Mouse (Mus musculus) forebrain, embryonic 10.5 days (tissue): ENCODE measurements around the gene Bax. TPM values are rescaled to one million over a fixed set of nuclear protein-coding genes. Genes with fewer than 3 reads are reported as not detected.

Source experiments
- DNase-seq: peaks from one replicate; pipeline ENCODE4 v3.0.0-alpha.2; 2017; ENCODE audit warnings: low spot score; ENCODE audit errors: extremely low spot score
- H3K27ac ChIP-seq: fragments of 300-500 bp; sonication (generic); 2 replicates; pipeline ENCODE4 v1.5.1; 2016; ENCODE audit warnings: mild to moderate bottlenecking
- H3K27me3 ChIP-seq: fragments of 300-500 bp; sonication (generic); 2 replicates; pipeline ENCODE4 v1.6.1; 2016; ENCODE audit warnings: mild to moderate bottlenecking; ENCODE audit not compliant: poor library complexity, severe bottlenecking
- H3K36me3 ChIP-seq: fragments of 300-500 bp; sonication (generic); replicated peaks from 2 replicates; pipeline ENCODE4 v1.6.1; 2016; ENCODE audit warnings: mild to moderate bottlenecking, moderate library complexity
- H3K4me1 ChIP-seq: fragments of 300-500 bp; sonication (generic); 2 replicates; pipeline ENCODE4 v1.6.1; 2016
- H3K4me3 ChIP-seq: fragments of 300-500 bp; sonication (generic); 2 replicates; pipeline ENCODE4 v1.5.1; 2016; ENCODE audit warnings: mild to moderate bottlenecking, moderate library complexity
- H3K9me3 ChIP-seq: fragments of 300-500 bp; sonication (generic); 2 replicates; pipeline ENCODE4 v1.6.1; 2016; ENCODE audit warnings: mild to moderate bottlenecking, moderate library complexity
- WGBS: fragments of 180-500 bp; shearing (Covaris S2); methylation state at CpG from one replicate; pipeline ENCODE4 v1.1.7; 2016; 5-methylcytosine and 5-hydroxymethylcytosine counted together
- polyA plus RNA-seq: library from polyadenylated mRNA; unstranded; fragments of >200 nt; fragmentation: Nextera tagmentation; extraction: Ambion mirVana; gene quantifications from 2 replicates; pipeline ENCODE4 v1.2.1, GENCODE M21; 2016

The Bax gene
- 247 and 254 TPM in 2 replicates for polyA plus RNA-seq

DNA sequence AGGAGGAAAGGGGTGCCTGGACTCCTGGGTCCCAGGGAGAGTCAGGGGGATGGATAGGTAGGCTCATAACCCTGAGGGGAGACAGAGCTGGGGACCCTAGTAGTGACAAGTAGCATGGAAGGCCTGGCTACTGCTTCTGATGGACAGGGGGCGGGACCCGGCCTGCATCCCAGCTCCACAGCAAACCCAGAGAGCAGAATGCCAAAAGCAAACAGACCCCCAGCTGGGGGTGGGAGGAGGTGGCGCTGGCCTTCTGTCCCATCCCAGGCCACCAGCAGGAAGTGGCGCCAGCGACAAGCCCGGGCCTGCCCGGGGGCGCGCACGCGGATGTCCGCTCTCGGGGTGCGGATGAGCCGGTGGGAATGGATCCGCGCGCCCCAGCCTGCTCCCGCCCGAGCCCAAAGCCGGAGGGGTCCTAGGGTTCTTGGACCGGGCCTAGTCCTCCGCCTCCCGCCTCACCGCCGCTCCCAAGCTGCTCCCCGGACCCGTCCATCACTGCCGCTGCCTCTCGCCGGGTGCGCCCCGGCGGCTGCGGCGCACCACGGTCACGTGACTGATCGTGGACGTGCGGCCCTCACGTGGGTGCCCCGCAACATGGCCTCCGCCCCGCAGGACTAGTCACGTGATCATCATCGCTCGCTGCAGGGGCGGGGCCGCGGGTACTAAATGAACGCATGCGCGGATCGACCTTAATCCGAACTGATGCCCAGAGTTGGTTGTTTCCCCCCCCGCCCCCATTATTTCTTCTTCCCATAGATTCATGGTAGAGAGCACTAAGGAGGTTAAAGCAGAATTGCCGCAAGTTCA, at the start of gene Bax:
Gene Bax (minus strand): TSS at position 616 of the 807 bp plus-strand sequence.
- no peaks in the 10 kb centered on the region for H3K27me3 ChIP-seq
- H3K4me3 ChIP-seq = peak within 1 kb of the TSS; percentile 96
- H3K27ac ChIP-seq = peak within 1 kb of the TSS; percentile 94
- H3K9me3 ChIP-seq = no peaks in the 10 kb centered on the region
- DNase-seq = peak; percentile 95
- under 1% methylated on average over 57 of the region's 58 CpGs for WGBS
- H3K36me3 ChIP-seq = peaks cover 44% of the 10 kb centered on the region
- H3K4me1 ChIP-seq = peaks cover 30% of the 10 kb centered on the region

DNA sequence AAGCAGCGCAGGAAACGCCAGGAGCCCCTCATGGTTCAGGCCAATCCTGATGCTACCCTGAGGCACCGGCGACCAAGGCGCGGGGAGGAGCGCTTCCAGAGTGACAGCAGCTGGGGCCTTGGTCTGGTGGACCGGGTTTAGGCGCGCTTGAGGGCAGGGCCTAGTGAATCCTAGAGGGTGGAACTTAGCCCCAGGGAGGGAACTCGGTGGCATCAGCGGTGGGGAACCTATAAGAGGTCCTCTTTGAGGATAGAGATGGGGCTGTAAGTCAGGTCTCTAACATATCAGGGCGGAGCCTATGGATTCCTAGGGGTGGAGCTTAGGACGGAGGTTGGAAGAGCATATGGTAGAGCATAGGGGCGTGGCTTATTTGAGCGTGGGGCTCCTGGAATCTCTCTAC, 48.7 kb upstream of the Bax start:
- H3K27ac ChIP-seq = peak overlapping the region; percentile 65; the same call in 1 of the 2 replicates
- no peaks in the 10 kb centered on the region for H3K27me3 ChIP-seq
- 24% methylated on average over 16 of the region's 16 CpGs for WGBS
- H3K9me3 ChIP-seq = no peaks in the 10 kb centered on the region
- H3K4me3 ChIP-seq = peak overlapping the region; percentile 16
- peaks cover 17% of the 10 kb centered on the region for H3K4me1 ChIP-seq
- H3K36me3 ChIP-seq = no peaks in the 10 kb centered on the region
- DNase-seq = no peak

- Histone ChIP-seq H3K4me3 (no peak overlapping the region), H3K36me3 (no peaks in the 10 kb centered on the region), H3K27me3 (no peaks in the 10 kb centered on the region), H3K4me1 (peaks cover 22% of the 10 kb centered on the region), H3K27ac (no peak overlapping the region), H3K9me3 (no peaks in the 10 kb centered on the region)
- WGBS = 86% methylated on average over 7 of the region's 7 CpGs
- no peak for DNase-seq
Observed at GRCm38 (mm10) chr7:45514411-45514810, 47.7 kb upstream of the Bax start.

DNA sequence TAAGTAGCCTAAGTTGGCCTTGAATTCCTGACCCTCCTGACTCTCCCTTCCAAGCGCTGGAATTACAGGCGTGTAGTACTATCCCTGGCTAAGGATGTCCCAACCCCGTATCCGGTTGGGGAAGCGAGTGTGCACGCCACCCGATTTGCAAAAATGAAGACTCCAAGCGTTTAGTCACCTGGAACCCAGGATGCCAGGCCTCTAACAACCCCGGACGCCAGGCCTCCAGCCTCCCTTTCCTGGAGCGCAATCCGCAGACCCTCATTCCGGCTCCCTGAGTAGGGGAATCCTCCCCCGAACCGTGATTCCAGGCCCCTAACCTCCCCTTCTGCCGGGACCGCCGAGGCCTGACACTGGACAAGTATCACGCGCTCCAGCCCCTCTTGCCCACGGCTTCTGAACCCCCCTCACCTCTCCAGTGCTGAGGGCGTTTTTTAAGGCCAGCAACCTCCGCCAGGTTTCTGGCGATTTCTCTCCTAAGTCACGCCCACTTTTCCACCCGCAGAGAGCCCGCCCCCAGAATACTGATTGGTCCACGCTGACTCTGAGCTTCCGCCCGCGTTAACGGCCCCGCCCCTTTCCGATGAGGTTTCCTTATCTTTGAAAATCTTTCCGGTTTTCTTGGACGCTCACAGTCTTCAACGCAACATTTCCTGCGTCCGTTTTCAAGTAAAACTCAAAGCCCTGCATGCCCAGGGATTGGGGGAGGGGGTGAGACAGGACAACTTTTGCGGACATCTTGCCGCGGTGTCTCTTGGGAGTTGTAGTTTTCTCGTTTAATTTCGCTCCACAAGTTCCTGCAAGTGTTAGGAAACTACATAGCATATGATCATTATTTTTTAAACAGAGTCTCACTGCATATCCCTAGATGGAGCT, 43.5 kb upstream of the Bax start, which contains the start of gene Nucb1:
Gene Nucb1 (minus strand): TSS at position 495 of the 876 bp plus-strand sequence.
- WGBS = under 1% methylated on average over 44 of the region's 44 CpGs

DNA sequence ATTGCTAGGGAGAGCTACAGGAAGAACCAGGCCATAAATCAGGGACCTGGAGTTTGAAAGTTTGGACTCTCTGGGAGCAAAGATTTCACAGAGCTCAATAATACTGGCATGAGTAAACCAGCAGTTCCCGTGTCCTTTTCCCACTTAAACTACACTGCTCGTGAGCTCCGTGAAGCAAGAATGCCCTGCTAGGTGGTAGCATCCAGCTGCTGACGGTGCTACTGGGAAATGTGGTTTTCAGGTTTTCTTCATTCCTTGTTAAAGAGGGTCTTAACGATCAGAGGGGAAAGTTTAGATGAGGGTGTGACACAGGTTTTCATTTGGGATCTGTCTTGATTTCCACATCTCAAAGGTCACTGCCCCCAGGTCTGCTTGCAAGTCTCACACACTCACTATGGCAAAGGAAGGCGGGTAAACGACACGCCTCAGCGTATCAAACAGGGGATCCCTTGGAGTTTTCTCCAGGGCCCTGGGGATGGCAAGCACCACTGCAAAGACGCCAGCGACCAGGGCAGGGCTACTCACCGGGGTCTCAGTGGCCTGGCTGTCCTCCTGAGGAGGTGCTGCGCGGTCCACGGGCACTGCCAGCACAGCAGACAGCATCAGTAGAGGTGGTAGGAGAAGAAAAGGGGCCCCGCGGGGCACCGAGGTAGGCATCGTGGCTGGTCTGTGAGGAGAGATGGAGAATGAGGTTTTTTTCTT, 42.6 kb upstream of the Bax start:
- H3K4me3 ChIP-seq = peak overlapping the region; percentile 82
- H3K4me1 ChIP-seq = peaks cover 19% of the 10 kb centered on the region
- WGBS = 44% methylated on average over 19 of the region's 19 CpGs
- H3K9me3 ChIP-seq = no peaks in the 10 kb centered on the region
- peaks cover 33% of the 10 kb centered on the region for H3K36me3 ChIP-seq
- peak overlapping the region; percentile 93 for H3K27ac ChIP-seq
- DNase-seq = no peak
- no peaks in the 10 kb centered on the region for H3K27me3 ChIP-seq

More for the DNA sequence above, 43.5 kb upstream of the Bax start, which contains the start of gene Nucb1:
- Histone ChIP-seq H3K4me1 (peaks cover 22% of the 10 kb centered on the region), H3K36me3 (peaks cover 25% of the 10 kb centered on the region), H3K27me3 (no peaks in the 10 kb centered on the region), H3K9me3 (no peaks in the 10 kb centered on the region), H3K27ac (peak within 1 kb of the TSS; percentile 93), H3K4me3 (peak within 1 kb of the TSS; percentile 82)
- peak; percentile 89 for DNase-seq

- DNase-seq = no peak
- Histone ChIP-seq H3K27ac (no peak overlapping the region), H3K9me3 (no peaks in the 10 kb centered on the region), H3K36me3 (peaks cover 33% of the 10 kb centered on the region), H3K4me3 (peak overlapping the region; percentile 82; the same call in 1 of the 2 replicates), H3K4me1 (peaks cover 19% of the 10 kb centered on the region), H3K27me3 (no peaks in the 10 kb centered on the region)
- 93% methylated on average over 6 of the region's 6 CpGs for WGBS
Observed at GRCm38 (mm10) chr7:45508561-45508960, 41.9 kb upstream of the Bax start.

- Histone ChIP-seq H3K36me3 (peaks cover 40% of the 10 kb centered on the region), H3K9me3 (no peaks in the 10 kb centered on the region), H3K27me3 (no peaks in the 10 kb centered on the region), H3K4me3 (no peak overlapping the region), H3K27ac (no peak overlapping the region), H3K4me1 (peaks cover 19% of the 10 kb centered on the region)
- WGBS = 88% methylated on average over 6 of the region's 6 CpGs
- no peak for DNase-seq
Observed at GRCm38 (mm10) chr7:45507583-45507982, 40.9 kb upstream of the Bax start.

DNA sequence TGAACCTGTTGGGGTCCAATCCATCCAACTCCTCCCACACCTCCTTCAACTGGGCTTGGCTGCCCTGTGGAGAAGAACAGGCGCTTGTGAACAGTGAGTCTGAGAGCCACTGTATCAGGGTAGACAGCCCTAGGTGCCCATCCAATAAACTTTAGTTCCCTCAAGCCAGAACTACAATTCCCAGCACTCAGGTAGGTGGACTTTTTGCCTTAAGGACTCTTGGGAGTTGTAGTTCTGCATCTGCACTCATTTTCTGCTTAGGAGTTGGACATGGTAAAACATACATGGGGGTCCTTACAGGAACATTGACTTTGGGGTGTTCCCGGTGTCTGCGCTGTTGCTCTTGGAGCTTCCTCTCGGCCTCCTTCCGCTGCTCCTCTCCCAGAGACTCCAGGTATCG, 31.7 kb upstream of the Bax start:
- H3K4me3 ChIP-seq = no peak overlapping the region
- no peaks in the 10 kb centered on the region for H3K9me3 ChIP-seq
- DNase-seq = no peak
- no peaks in the 10 kb centered on the region for H3K27me3 ChIP-seq
- no peak overlapping the region for H3K27ac ChIP-seq
- 94% methylated on average over 6 of the region's 6 CpGs for WGBS
- H3K4me1 ChIP-seq = no peaks in the 10 kb centered on the region
- peaks cover 96% of the 10 kb centered on the region for H3K36me3 ChIP-seq

DNA sequence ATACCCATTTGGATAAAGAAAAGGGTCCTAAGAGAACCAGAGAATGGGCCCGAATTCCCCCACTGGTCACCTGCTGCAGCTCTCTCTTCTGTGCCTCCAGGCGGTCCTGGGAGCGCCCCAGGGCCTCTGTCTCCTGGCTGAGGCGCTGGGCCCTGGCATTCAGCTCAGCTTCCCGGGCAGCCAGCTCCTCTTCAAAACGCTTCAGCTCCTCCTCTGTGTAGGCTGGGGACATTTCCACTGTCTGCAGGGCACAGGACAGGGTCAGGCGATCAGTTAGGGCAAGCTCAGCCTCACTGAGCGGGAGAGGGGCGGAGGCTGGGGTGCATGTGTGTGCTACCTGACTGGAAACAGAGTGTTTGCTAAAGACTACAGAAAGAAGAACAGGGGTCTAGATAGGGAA, 27.9 kb upstream of the Bax start:
- H3K36me3 ChIP-seq = peaks cover 76% of the 10 kb centered on the region
- no peaks in the 10 kb centered on the region for H3K9me3 ChIP-seq
- H3K4me3 ChIP-seq = no peak overlapping the region
- DNase-seq = no peak
- 83% methylated on average over 9 of the region's 9 CpGs for WGBS
- peaks cover 18% of the 10 kb centered on the region for H3K4me1 ChIP-seq
- H3K27ac ChIP-seq = no peak overlapping the region
- peaks cover 4% of the 10 kb centered on the region; the same call in 1 of the 2 replicates for H3K27me3 ChIP-seq

DNA sequence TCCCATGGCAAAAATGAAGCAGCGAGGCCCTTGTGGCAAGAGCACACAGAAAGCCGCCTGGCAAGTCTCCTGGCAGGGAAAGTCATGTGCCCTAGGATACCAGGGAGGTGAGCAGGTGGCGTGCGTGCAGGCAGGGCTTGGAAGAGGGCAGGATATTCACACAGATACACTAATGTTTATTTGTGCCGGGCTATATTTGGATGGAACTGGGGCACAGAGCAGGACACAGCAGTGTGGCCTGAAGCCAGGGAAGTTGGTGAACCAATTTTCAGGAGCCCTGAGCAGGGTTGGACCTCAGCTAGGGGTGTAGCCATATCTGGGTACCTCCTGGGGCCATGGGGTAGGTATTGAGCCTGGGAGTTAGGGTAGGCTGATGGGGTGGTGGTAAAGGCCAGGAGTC, 26.3 kb upstream of the Bax start:
- Histone ChIP-seq H3K27ac (no peak overlapping the region), H3K9me3 (no peaks in the 10 kb centered on the region), H3K36me3 (peaks cover 60% of the 10 kb centered on the region), H3K4me3 (no peak overlapping the region), H3K27me3 (peaks cover 5% of the 10 kb centered on the region; the same call in 1 of the 2 replicates), H3K4me1 (peaks cover 34% of the 10 kb centered on the region)
- 93% methylated on average over 5 of the region's 5 CpGs for WGBS
- DNase-seq = no peak

- Histone ChIP-seq H3K9me3 (no peaks in the 10 kb centered on the region), H3K4me3 (no peak overlapping the region), H3K36me3 (peaks cover 54% of the 10 kb centered on the region), H3K4me1 (peaks cover 40% of the 10 kb centered on the region), H3K27me3 (peaks cover 5% of the 10 kb centered on the region; the same call in 1 of the 2 replicates), H3K27ac (no peak overlapping the region)
- 95% methylated on average over 8 of the region's 8 CpGs for WGBS
- no peak for DNase-seq
Observed at GRCm38 (mm10) chr7:45492225-45492844, 25.6 kb upstream of the Bax start.

DNA sequence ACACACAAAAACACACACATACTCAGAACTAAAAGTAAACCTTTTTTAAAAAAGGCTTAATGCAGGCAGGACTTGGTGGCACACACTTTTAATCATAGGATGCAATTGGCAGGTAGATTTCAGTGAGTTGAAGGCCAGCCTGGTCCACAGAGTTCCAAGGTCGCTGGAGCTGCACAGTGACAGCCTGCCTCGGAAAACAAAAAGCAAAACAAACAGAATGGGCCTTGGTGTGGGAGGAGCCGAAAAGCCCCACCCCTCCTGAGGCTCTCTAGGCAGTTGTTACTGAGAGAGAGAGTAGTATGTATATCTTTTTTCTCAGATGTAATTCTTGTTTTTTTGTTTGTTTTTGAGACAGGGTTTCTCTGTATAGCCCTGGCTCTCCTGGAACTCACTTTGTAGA, 24.6 kb upstream of the Bax start:
- H3K9me3 ChIP-seq = no peaks in the 10 kb centered on the region
- H3K36me3 ChIP-seq = peaks cover 46% of the 10 kb centered on the region
- peaks cover 5% of the 10 kb centered on the region; the same call in 1 of the 2 replicates for H3K27me3 ChIP-seq
- no peak overlapping the region; the same call in 1 of the 2 replicates for H3K4me3 ChIP-seq
- H3K4me1 ChIP-seq = peaks cover 41% of the 10 kb centered on the region
- 34% methylated on average over 3 of the region's 3 CpGs for WGBS
- no peak for DNase-seq
- 0 out of 2 replicates have a peak overlapping the region, but pooled peaks have one; percentile 3 for H3K27ac ChIP-seq
